Mouse (Mus musculus): ENCODE measurements around the gene Aph1a. TPM values are rescaled to one million over a fixed set of nuclear protein-coding genes. Genes with fewer than 3 reads are reported as not detected.

Aph1a gene
- total RNA-seq, 1 experiment from 2014 or later = 32.3 TPM

GRCm38 (mm10) chr3:95944742-95945141, 51.0 kb downstream of the Aph1a start:
- ATAC-seq (replicated peaks; ENCODE audit: low read depth, poor library complexity, severe bottlenecking) = no peak

- ATAC-seq (replicated peaks; ENCODE audit: low read depth, poor library complexity, severe bottlenecking) = no peak
Observed at GRCm38 (mm10) chr3:95945731-95946240, 52.0 kb downstream of the Aph1a start.

Other genes starting within 250 kb of the Aph1a start
- gene Mcl1, start 235.2 kb upstream of the Aph1a start, total RNA-seq (2017) = 141 and 159 TPM in 2 replicates
- 0.37 TPM in 1 of 2 replicates, not detected in the other for gene Adamtsl4, start 206.1 kb upstream of the Aph1a start, total RNA-seq (2017)
- gene Ecm1, start 154.4 kb upstream of the Aph1a start, total RNA-seq (2017) = not detected in 2 replicates
- 44.5 and 45.6 TPM in 2 replicates for gene Tars2, start 133.8 kb upstream of the Aph1a start, total RNA-seq (2017)
- 26.5 and 27.2 TPM in 2 replicates for gene Rprd2, start 75.1 kb upstream of the Aph1a start, total RNA-seq (2017)
- 41.0 and 63.6 TPM in 2 replicates for gene Prpf3, start 38.1 kb upstream of the Aph1a start, total RNA-seq (2017)
- 315 and 391 TPM in 2 replicates for gene Mrps21, start 22.4 kb upstream of the Aph1a start, total RNA-seq (2017)
- gene Ciart, start 11.7 kb upstream of the Aph1a start, total RNA-seq (2017) = 14.6 and 18.5 TPM in 2 replicates
- gene BC028528, start 2.0 kb upstream of the Aph1a start, total RNA-seq (2017) = 43.4 and 62.9 TPM in 2 replicates
- not detected in 2 replicates for gene Car14, start 10.7 kb downstream of the Aph1a start, total RNA-seq (2017)
- 560 and 574 TPM in 2 replicates for gene Anp32e, start 35.3 kb downstream of the Aph1a start, total RNA-seq (2017)
- gene Plekho1, start 102.0 kb downstream of the Aph1a start, total RNA-seq (2017) = 28.9 and 33.8 TPM in 2 replicates
- 19.6 and 35.9 TPM in 2 replicates for gene Vps45, start 164.5 kb downstream of the Aph1a start, total RNA-seq (2017)
- 10.9 and 11.8 TPM in 2 replicates for gene Otud7b, start 210.6 kb downstream of the Aph1a start, total RNA-seq (2017)

Measured in common myeloid progenitor, adult 5-6 weeks (primary cell).